Mouse (Mus musculus): ENCODE measurements around the gene Gfap. TPM values are rescaled to one million over a fixed set of nuclear protein-coding genes. Genes with fewer than 3 reads are reported as not detected.

Gfap gene
- total RNA-seq, 2 experiments from 2014 or later, result 275 to 320 TPM

- no peak for DNase-seq
These were observed 4.1 kb downstream of the Gfap start for GRCm38 (mm10) chr11:102896641-102897040.

- no peak for DNase-seq
These were observed 4.9 kb downstream of the Gfap start for GRCm38 (mm10) chr11:102895779-102896178.

DNA sequence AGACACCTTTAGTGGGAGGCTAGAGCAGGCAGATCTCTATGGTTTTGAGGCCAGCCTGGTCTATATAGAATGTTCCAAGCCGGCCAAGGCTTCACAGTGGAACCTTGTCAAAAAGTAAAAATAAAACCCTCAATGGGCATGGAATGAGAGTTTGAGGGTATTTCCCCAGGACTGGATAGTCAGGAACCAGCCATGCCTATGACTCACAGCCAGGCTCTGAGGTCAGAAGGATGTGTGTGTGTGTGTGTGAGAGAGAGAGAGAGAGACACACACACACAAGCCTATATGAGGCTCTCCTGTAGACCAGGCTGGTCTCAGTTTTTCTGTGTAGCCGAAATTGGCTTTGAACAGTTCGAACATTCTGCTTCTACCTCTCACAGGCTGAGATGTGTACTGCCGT lies 6.0 kb downstream of the Gfap start:
- no peak for DNase-seq

GRCm38 (mm10) chr11:102893015-102893651 lies 7.6 kb downstream of the Gfap start:
- DNase-seq, result no peak

DNA sequence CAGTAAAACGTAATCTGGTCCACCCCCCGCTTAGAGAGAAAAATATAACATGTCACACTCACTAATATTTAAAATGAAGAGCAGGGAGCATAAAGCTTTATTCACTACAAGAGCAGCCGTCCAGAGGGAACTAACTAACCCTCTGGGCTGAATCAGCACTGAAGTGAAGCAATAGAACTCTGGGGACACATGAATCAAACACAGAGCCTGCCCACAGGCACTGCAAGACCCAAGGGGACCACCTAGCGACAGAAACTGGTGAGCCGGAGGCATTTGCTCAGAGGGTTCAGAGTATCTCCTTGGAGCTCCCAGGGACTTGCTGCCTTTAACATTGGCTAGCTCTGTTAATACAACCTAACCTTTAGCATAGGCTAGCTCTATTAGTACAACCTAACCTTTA lies 10.6 kb downstream of the Gfap start:
- no peak for DNase-seq

GRCm38 (mm10) chr11:102888135-102888534 lies 12.6 kb downstream of the Gfap start:
- peak; percentile 55 to 65 for DNase-seq

DNA sequence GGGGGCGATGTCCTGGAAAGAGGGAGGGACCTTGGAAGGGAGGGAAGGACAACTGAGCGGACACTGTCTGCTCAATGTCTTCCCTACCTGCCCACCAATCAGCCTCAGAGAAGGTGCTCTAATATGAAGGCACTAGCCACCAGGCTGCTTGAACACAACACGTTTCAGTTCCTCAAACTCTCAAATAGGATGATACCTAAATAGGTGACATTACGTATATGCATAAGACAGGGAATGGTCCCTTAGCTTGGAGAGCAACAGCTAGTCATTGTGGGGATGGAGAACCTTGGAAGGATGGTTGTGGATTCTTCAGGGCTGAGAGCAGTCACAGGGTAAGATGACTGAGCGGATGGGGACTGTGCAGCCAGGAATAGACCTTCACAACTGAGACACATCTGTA lies 13.3 kb downstream of the Gfap start:
- no peak for DNase-seq

GRCm38 (mm10) chr11:102884616-102885219 lies 16.0 kb downstream of the Gfap start, which contains the start of gene Fam187a:
TSS of gene Fam187a (plus strand) at chr11:102885169.
- DNase-seq, result no peak

GRCm38 (mm10) chr11:102881314-102882198 lies 19.2 kb downstream of the Gfap start:
- no peak for DNase-seq

- peak; percentile 93 to 94 for DNase-seq
These were observed 20.0 kb downstream of the Gfap start, which contains the start of the genes Eftud2 and Ccdc103 for GRCm38 (mm10) chr11:102880585-102881313. TSS of gene Eftud2 (minus strand) at chr11:102880985. TSS of gene Ccdc103 (plus strand) at chr11:102881204.

- no peak for DNase-seq
These were observed 21.2 kb downstream of the Gfap start for GRCm38 (mm10) chr11:102879558-102879957.

GRCm38 (mm10) chr11:102874801-102875334 lies 25.8 kb downstream of the Gfap start:
- peak in 1 of 2 experiments; percentile 49 for DNase-seq

GRCm38 (mm10) chr11:102864272-102864671 lies 36.4 kb downstream of the Gfap start:
- DNase-seq, result peak in 1 of 2 experiments; percentile 36

DNA sequence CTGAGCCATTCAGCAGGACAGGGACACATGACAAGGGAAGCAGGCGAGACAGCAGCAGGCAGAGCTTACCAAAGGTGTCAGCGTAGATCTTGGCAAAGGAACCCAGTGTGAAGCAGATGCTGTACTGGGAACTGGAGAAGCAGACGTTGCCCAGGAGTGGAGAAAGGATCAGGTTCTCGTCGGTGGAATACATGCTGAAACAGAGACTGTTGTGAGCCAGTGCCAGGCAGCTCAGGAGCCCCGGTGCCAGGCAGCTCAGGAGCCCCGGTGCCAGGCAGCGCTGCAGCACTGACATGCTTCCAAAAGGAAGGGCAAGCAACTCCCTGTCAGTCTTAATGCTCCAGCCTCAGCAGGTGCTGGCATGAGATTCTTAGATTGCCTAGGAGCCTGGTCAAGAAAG lies 40.8 kb downstream of the Gfap start:
- no peak for DNase-seq

GRCm38 (mm10) chr11:102858951-102859350 lies 41.8 kb downstream of the Gfap start:
- DNase-seq, result no peak

DNA sequence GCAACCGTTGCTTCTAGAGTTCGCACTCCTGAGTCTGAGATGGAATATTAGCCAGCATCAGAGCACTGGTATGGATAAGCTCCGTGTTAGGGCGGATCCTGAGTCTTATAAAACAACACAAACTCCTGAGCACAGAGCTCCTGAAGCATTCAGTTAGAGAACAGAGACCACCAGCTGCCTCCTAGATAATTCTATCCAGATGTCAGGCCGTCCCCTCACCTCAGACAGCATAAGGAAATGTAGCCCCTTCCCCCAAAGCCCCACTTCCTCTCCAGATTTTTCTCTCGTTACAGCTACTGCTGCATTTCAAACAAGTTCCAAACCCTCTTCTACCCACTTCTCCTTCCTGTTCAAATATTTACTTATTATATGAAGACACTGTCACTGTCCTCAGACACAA lies 44.8 kb downstream of the Gfap start:
- DNase-seq, result no peak

- DNase-seq, result no peak
These were observed 47.0 kb downstream of the Gfap start for GRCm38 (mm10) chr11:102853760-102854159.

- no peak for DNase-seq
These were observed 48.8 kb downstream of the Gfap start for GRCm38 (mm10) chr11:102851883-102852282.

- no peak for DNase-seq
These were observed 54.8 kb downstream of the Gfap start for GRCm38 (mm10) chr11:102845926-102846325.

DNA sequence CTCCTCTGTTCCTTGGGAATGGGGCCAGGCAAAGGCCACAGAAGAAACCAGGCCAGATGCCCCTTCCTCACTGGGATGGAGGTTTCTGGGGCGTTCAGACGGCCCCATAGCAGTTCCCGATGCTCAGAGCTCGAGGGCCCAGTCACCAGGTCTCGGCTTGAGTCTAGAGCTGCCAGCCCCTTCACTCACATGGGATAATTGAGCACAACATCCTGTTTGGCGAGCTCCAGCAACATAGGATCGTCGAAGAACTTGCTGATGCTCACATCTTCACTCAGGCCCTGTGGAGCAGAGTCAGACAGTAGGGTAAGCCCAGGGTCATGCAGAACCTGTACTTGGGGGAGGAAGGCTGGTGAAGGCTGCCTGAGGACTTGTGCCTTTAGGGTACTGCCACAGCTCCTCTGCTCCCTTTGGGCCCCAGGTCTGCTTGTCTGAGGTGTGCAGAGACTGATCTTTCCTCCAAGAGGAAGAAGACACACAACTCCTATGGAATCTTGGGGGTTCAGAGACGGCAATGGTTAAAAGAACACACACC lies 62.0 kb downstream of the Gfap start:
- DNase-seq, result no peak

DNA sequence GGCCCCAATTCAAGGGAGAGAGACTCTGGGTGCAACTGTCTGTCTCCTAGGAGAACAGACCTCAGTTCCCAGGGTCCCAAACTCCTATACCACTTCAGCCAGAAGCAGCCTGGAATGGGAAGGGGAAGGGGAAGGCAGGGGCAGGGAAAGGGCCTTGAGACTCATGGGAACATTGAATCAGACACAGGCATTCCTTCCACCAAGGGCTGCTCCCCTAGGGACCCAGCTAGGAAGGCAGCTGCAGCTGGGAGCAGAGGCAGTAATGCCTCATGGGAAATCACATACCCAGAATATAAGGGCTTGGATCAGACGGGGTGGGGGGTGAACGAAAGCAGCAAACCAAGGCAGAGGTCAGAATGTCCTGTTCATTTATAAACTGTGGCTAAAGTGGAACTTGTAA lies 62.6 kb downstream of the Gfap start:
- no peak for DNase-seq

DNA sequence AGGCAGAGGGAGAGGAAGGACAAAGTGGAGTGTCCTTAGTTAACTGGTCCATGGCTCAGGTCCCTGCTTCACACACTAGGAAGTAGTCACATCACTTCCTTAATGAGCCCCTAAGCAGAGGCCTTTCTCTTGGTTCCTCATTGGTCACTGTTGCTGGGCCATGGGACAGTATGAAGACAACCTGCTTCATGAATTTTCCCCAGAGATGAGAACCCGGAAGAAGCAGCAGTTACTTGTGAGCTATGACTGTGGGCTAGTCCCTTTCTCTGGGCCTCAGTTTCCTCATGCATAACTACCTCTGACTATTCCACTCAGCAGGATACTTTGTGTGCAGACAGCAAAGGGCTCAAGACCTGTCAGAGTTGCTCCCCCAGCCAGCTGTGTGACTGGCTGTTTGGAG lies 63.3 kb downstream of the Gfap start:
- no peak for DNase-seq
